Mouse (Mus musculus): ENCODE measurements around the gene 1700013G24Rik. TPM values are rescaled to one million over a fixed set of nuclear protein-coding genes. Genes with fewer than 3 reads are reported as not detected.

1700013G24Rik gene
- polyA plus RNA-seq, 1 experiment from 2014 or later = not detected

- 78% methylated on average over 11 of the region's 11 CpGs for WGBS
- H3K27ac ChIP-seq = no peak overlapping the region
- no peak for ATAC-seq
These were observed 39.5 kb downstream of the 1700013G24Rik start for GRCm38 (mm10) chr4:137492563-137492962.

DNA sequence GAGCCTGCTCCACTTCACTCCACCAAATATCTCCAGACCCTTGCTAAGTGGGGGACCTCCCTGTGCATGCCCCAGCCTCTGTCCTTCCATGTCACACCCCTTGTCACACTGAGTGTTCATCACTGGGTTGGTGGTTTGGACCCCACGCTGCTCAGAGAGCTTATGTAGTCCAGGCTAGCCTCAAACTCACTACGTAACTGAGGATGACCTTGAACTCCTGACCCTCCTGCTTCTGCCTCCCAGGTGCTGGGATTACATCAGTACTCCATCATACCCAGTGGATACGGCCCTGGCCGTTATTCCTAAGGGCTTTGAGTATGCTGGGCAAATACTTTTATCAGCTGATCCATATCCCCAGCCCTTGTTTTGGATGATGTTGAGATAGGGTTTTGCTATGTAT, 40.1 kb downstream of the 1700013G24Rik start:
- Histone ChIP-seq H3K4me1 (replicated peaks) (peaks cover 24% of the 10 kb centered on the region), H3K27ac (no peak overlapping the region), H3K36me3 (no peaks in the 10 kb centered on the region), H3K9me3 (no peaks in the 10 kb centered on the region), H3K9ac (replicated peaks) (no peak overlapping the region), H3K27me3 (0 out of 2 replicates have a peak, but pooled peaks cover 5% of the 10 kb centered on the region), H3K4me2 (replicated peaks) (no peak overlapping the region), H3K4me3 (replicated peaks) (no peak overlapping the region)
- WGBS = 91% methylated on average over 4 of the region's 4 CpGs
- ATAC-seq = no peak

More at GRCm38 (mm10) chr4:137492563-137492962, 39.5 kb downstream of the 1700013G24Rik start:
- Histone ChIP-seq H3K4me3 (replicated peaks) (no peak overlapping the region), H3K4me1 (replicated peaks) (peaks cover 31% of the 10 kb centered on the region), H3K4me2 (replicated peaks) (no peak overlapping the region), H3K27me3 (0 out of 2 replicates have a peak, but pooled peaks cover 5% of the 10 kb centered on the region), H3K9me3 (no peaks in the 10 kb centered on the region), H3K9ac (replicated peaks) (no peak overlapping the region), H3K36me3 (no peaks in the 10 kb centered on the region)

DNA sequence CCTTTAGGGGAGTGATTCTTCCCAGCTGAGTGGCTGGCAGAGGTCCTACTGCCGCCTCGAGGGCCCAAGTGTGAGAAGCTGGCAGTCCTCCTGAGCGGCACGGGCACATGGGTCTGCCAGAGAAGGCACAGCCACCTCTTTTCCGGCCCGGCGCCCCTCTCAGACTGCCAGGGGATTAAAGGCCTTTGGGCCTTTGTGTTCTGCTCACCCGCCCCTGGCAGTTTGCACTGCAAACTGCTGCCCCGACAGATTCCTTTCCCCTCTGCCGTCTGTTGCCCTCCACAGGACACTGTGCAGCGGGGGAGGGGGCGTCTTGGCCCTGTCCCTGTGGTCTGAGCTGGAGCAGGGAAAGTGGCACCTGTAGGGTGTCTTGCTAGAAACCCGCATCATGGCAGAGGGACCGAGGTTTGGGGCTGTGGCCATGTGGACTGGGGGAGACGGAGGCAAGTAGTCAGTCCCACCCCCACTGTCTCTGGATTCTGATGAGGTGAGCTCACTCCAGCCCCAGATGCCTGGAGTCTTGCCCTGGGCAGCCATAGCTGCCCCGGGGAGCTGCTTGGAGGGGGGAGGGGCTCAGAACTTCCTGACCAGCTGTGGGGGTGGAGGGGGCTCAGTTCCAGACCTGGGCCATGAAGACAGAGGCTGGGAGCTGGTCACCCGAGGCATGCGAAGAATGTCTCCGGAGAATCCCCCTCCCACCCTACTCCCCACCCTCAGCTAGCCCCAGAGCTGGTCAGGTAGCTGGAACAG, 41.8 kb downstream of the 1700013G24Rik start:
- WGBS = 5% methylated on average over 18 of the region's 19 CpGs
- Histone ChIP-seq H3K9me3 (no peaks in the 10 kb centered on the region), H3K4me1 (replicated peaks) (peaks cover 10% of the 10 kb centered on the region), H3K4me3 (replicated peaks) (no peak overlapping the region), H3K36me3 (no peaks in the 10 kb centered on the region), H3K27ac (peak overlapping the region; percentile 58), H3K27me3 (0 out of 2 replicates have a peak, but pooled peaks cover 5% of the 10 kb centered on the region), H3K4me2 (replicated peaks) (no peak overlapping the region), H3K9ac (replicated peaks) (no peak overlapping the region; the same call in 1 of the 2 replicates)
- ATAC-seq = peak; percentile 73

GRCm38 (mm10) chr4:137495501-137496100, 42.5 kb downstream of the 1700013G24Rik start:
- no peaks in the 10 kb centered on the region for H3K36me3 ChIP-seq
- H3K9ac ChIP-seq (replicated peaks) = no peak overlapping the region; the same call in 1 of the 2 replicates
- peaks cover 10% of the 10 kb centered on the region for H3K4me1 ChIP-seq (replicated peaks)
- ATAC-seq = no peak; the same call in 1 of the 2 replicates
- H3K27ac ChIP-seq = peak overlapping the region; percentile 58; the same call in 1 of the 2 replicates
- H3K27me3 ChIP-seq = no peaks in the 10 kb centered on the region
- H3K4me3 ChIP-seq (replicated peaks) = no peak overlapping the region
- no peak overlapping the region for H3K4me2 ChIP-seq (replicated peaks)
- no peaks in the 10 kb centered on the region for H3K9me3 ChIP-seq
- WGBS = 69% methylated on average over 6 of the region's 6 CpGs

- Histone ChIP-seq H3K27me3 (no peaks in the 10 kb centered on the region), H3K9me3 (no peaks in the 10 kb centered on the region), H3K4me3 (replicated peaks) (no peak overlapping the region), H3K4me1 (replicated peaks) (peaks cover 10% of the 10 kb centered on the region), H3K36me3 (no peaks in the 10 kb centered on the region), H3K4me2 (replicated peaks) (no peak overlapping the region), H3K9ac (replicated peaks) (no peak overlapping the region), H3K27ac (peak overlapping the region; percentile 39)
- ATAC-seq = no peak
- 81% methylated on average over 5 of the region's 5 CpGs for WGBS
These were observed 44.3 kb downstream of the 1700013G24Rik start for GRCm38 (mm10) chr4:137497367-137497766.

DNA sequence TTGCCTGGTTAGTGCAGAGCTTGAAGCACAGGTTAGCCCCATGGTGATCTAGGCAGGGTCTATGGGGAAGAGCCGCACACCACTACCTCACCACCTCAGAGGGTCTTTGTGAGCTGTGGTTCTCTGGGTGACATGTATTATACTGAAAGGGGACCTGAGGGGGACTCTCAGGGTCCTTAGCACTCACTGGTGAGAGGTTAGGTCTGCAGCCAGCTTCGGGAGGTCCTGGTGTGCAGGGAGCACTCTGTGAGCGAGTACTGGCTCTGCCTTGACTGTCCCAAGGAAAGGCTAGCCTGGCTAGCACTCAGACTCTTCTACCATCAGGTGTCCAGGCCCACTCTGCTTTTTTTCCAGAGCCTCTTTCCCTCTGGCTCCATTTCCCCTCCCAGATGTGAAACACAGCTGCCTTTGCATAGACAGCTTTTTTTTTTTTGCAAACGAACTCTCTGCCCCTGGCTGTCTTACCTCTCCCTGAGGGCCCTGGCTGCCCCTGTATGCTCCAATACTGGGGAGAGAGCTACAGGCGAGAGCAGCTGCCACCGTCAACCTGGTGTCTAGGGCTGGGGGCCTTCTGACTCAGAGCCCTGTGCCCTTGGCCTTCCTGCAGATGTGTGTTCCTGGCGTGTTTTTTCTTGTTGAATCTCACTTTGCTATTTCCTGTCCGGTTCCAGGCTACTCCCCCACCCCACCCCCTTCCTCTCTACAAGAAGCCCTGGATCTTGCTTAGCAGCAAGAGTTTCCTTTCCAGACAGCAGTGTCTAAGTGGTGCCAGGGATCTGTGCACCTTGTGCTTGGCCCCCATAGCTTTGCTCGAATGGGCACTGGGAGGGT, 45.0 kb downstream of the 1700013G24Rik start:
- WGBS = 71% methylated on average over 9 of the region's 9 CpGs
- Histone ChIP-seq H3K4me2 (replicated peaks) (no peak overlapping the region), H3K27me3 (no peaks in the 10 kb centered on the region), H3K4me3 (replicated peaks) (no peak overlapping the region), H3K27ac (peak overlapping the region; percentile 39), H3K36me3 (no peaks in the 10 kb centered on the region), H3K4me1 (replicated peaks) (peaks cover 10% of the 10 kb centered on the region), H3K9ac (replicated peaks) (no peak overlapping the region), H3K9me3 (no peaks in the 10 kb centered on the region)
- no peak for ATAC-seq

- no peaks in the 10 kb centered on the region for H3K36me3 ChIP-seq
- WGBS = 95% methylated on average over 9 of the region's 9 CpGs
- no peaks in the 10 kb centered on the region for H3K27me3 ChIP-seq
- no peak overlapping the region for H3K4me2 ChIP-seq (replicated peaks)
- no peak overlapping the region for H3K27ac ChIP-seq
- H3K4me3 ChIP-seq (replicated peaks) = no peak overlapping the region
- no peak for ATAC-seq
- H3K9ac ChIP-seq (replicated peaks) = no peak overlapping the region
- no peaks in the 10 kb centered on the region for H3K9me3 ChIP-seq
- H3K4me1 ChIP-seq (replicated peaks) = peaks cover 10% of the 10 kb centered on the region
These were observed 45.9 kb downstream of the 1700013G24Rik start for GRCm38 (mm10) chr4:137498882-137499583.

- Histone ChIP-seq H3K36me3 (no peaks in the 10 kb centered on the region), H3K27ac (no peak overlapping the region), H3K4me3 (replicated peaks) (no peak overlapping the region), H3K4me1 (replicated peaks) (peaks cover 2% of the 10 kb centered on the region), H3K9ac (replicated peaks) (no peak overlapping the region), H3K27me3 (no peaks in the 10 kb centered on the region), H3K4me2 (replicated peaks) (no peak overlapping the region), H3K9me3 (no peaks in the 10 kb centered on the region)
- no peak for ATAC-seq
- 78% methylated on average over 12 of the region's 12 CpGs for WGBS
These were observed 47.1 kb downstream of the 1700013G24Rik start for GRCm38 (mm10) chr4:137500149-137500548.

- Histone ChIP-seq H3K4me1 (replicated peaks) (no peaks in the 10 kb centered on the region), H3K36me3 (no peaks in the 10 kb centered on the region), H3K4me3 (replicated peaks) (no peak overlapping the region), H3K27ac (no peak overlapping the region), H3K4me2 (replicated peaks) (no peak overlapping the region), H3K9me3 (no peaks in the 10 kb centered on the region), H3K9ac (replicated peaks) (no peak overlapping the region), H3K27me3 (no peaks in the 10 kb centered on the region)
- no peak for ATAC-seq
- WGBS = 94% methylated on average over 5 of the region's 5 CpGs
These were observed 47.9 kb downstream of the 1700013G24Rik start for GRCm38 (mm10) chr4:137500953-137501352.

DNA sequence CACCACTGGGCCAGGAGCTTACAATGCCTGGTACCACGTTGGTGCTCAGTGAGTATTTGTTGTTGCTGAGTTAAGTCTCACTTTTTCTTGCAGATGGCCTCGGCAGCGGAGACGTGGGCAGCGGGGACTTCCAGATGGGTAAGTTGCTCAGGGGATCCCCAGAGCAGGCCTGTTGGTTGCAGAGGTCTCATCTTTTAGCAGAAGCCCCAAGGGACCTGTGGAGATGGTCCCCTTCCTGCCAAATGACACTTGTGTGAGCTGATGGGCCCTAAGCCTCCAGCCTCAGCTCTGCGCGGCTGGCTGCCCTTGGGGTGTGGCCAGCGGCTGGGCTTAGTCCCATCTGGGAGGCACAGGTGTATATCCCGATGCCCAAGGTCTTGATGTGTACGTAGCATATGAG, 49.1 kb downstream of the 1700013G24Rik start:
- no peak for ATAC-seq
- Histone ChIP-seq H3K9me3 (no peaks in the 10 kb centered on the region), H3K36me3 (no peaks in the 10 kb centered on the region), H3K4me3 (replicated peaks) (no peak overlapping the region), H3K27me3 (no peaks in the 10 kb centered on the region), H3K9ac (replicated peaks) (no peak overlapping the region), H3K4me1 (replicated peaks) (no peaks in the 10 kb centered on the region), H3K4me2 (replicated peaks) (no peak overlapping the region), H3K27ac (no peak overlapping the region)
- WGBS = 93% methylated on average over 10 of the region's 10 CpGs

DNA sequence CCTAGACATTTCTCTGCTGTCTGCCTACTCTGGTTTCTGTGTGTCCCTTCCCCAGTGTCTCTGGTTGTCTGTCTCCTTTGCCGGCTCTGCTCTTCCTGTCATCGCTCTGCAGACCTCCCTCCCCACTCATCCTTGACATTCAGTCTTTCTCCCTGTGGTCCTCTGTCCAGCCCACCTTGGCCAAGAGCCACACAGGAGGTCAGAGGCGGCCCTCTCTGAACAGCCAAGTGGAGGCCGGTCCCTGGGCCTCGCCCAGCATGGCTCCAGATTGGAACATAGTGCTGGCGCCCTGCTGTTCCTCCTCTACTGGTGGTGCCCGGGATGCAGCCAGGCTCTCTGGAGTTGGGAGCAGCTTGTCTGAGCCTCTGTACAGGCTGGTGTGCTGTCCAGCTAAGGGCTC, 49.7 kb downstream of the 1700013G24Rik start:
- Histone ChIP-seq H3K9ac (replicated peaks) (no peak overlapping the region), H3K27me3 (no peaks in the 10 kb centered on the region), H3K4me2 (replicated peaks) (no peak overlapping the region), H3K4me3 (replicated peaks) (no peak overlapping the region), H3K4me1 (replicated peaks) (no peaks in the 10 kb centered on the region), H3K9me3 (no peaks in the 10 kb centered on the region), H3K36me3 (no peaks in the 10 kb centered on the region), H3K27ac (no peak overlapping the region)
- 82% methylated on average over 7 of the region's 7 CpGs for WGBS
- ATAC-seq = no peak

Measured in midbrain, embryonic 13.5 days (tissue).